In the genomic region with DNA sequence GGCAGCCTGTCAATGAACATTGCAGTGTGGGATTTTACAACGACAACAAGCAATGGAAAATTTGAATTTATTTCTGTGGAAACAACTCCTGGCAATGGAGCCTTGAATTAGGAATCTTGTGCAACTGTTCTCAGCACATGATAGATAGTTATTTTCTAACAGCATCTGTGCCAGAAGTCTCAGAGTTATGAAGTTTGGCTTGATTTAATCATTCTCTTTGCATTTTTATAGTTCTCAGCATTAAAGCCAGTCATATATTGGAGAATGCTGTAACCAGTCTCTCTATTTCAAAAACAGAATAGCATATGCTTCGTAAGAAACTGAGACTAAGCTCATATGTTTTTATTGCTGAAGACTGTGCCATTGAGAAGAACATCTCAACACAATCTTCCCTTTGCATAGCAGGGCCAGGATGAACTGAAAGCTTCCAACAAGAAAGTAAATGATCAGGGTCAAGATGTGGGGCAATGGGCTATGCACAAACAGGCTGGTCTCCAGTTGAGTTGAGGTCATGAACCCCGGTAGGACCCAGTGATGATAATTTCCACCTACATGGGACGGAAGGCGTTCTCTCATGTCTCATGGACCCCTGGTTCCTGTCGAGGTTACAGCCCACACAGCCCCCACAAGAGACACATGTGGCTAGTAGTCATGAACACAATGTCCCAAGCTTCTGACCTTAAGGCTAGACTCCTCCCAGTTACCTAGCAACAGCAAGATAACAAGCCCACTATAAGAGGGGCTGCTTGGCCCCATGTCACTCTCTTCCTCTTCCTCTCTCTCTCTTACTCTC, we compare ENCODE assay signal across 23 mouse cellular contexts.
DNase-seq lines count a peak whose midpoint lies in the region; ATAC-seq and TF ChIP-seq lines count a peak whose summit lies in the region.
"Had no signal": no experiment of that assay in that cellular context is flagged by ENCODE, and none has a peak within 500 bp of the region (broad histone marks: within the 10 kb centered on the region; RNA-seq: fewer than 3 reads in every experiment).

No protein-coding gene starts in this region.

- H3K27me3 ChIP-seq in forebrain, embryonic 13.5 days = no peaks in the 10 kb centered on the region
- no peaks in the 10 kb centered on the region for H3K27me3 ChIP-seq in forebrain, embryonic 11.5 days (ENCODE audit: control insufficient read depth, insufficient read depth, low read length)
- no peaks in the 10 kb centered on the region for H3K27me3 ChIP-seq in limb, embryonic 15.5 days
- no peaks in the 10 kb centered on the region for H3K27me3 ChIP-seq in limb, embryonic 10.5 days (ENCODE audit: low read depth, poor library complexity, severe bottlenecking)
- H3K27me3 ChIP-seq: embryonic facial prominence, embryonic 15.5 days; heart, embryonic 13.5 days; hindbrain, embryonic 12.5 days; limb, embryonic 12.5 days; liver, embryonic 12.5 days; neural tube, embryonic 15.5 days had no signal

- intact Hi-C loops in gastrocnemius, adult 2 months (cut with DNase I) = no loop called here

- no peaks in the 10 kb centered on the region for H3K36me3 ChIP-seq in forebrain, embryonic 13.5 days (ENCODE audit: poor library complexity, severe bottlenecking)
- no peaks in the 10 kb centered on the region for H3K36me3 ChIP-seq in forebrain, embryonic 11.5 days (ENCODE audit: control insufficient read depth, insufficient read depth, low read length)
- no peaks in the 10 kb centered on the region for H3K36me3 ChIP-seq in limb, embryonic 15.5 days
- no peaks in the 10 kb centered on the region for H3K36me3 ChIP-seq in limb, embryonic 10.5 days
- H3K36me3 ChIP-seq: embryonic facial prominence, embryonic 15.5 days; heart, embryonic 13.5 days; hindbrain, embryonic 12.5 days; limb, embryonic 12.5 days; liver, embryonic 12.5 days; midbrain, embryonic 10.5 days; neural tube, embryonic 15.5 days had no signal

- H3K9ac ChIP-seq in forebrain, embryonic 13.5 days = no peak overlapping the region
- no peak overlapping the region for H3K9ac ChIP-seq in forebrain, embryonic 11.5 days (ENCODE audit: low read length)
- H3K9ac ChIP-seq in limb, embryonic 15.5 days = no peak overlapping the region
- H3K9ac ChIP-seq: embryonic facial prominence, embryonic 15.5 days; heart, embryonic 13.5 days; hindbrain, embryonic 12.5 days; limb, embryonic 12.5 days; liver, embryonic 12.5 days; neural tube, embryonic 15.5 days had no signal

- no peak for TF ChIP-seq CTCF in gastrocnemius, adult 2 months (IDR thresholded peaks at IDR 0.05)

- no peak for DNase-seq in forebrain, embryonic 11.5 days (ENCODE audit: low spot score)
- DNase-seq in gastrocnemius, adult 2 months = no peak
- DNase-seq in gastrocnemius, adult 8-10 months (ENCODE audit: low spot score in 2 of 2) = no peak
- DNase-seq in limb, embryonic 10.5 days (ENCODE audit: low spot score) = no peak
- peak; percentile 46 for DNase-seq in brain, adult 2 months (ENCODE audit: low read depth, low spot score)
- DNase-seq in cerebellum, adult 9-10 months = no peak
- DNase-seq: adrenal gland, postnatal 14 days; cerebellum, adult 9-11 months; heart, postnatal 14 days; layer of hippocampus, postnatal 36 days; lung, adult 2 months had no signal

- H3K27ac ChIP-seq in forebrain, embryonic 13.5 days = no peak overlapping the region
- no peak overlapping the region for H3K27ac ChIP-seq in forebrain, embryonic 11.5 days (ENCODE audit: low read depth, low read length)
- H3K27ac ChIP-seq in gastrocnemius, adult 2 months = peak overlapping the region; percentile 69
- peak overlapping the region; percentile 24; the same call in 1 of the 2 replicates for H3K27ac ChIP-seq in limb, embryonic 15.5 days
- H3K27ac ChIP-seq in limb, embryonic 10.5 days = no peak overlapping the region
- H3K27ac ChIP-seq: embryonic facial prominence, embryonic 15.5 days; heart, embryonic 13.5 days; hindbrain, embryonic 12.5 days; layer of hippocampus, adult 2 months; limb, embryonic 12.5 days; liver, embryonic 12.5 days; midbrain, embryonic 10.5 days; neural tube, embryonic 15.5 days; stomach, postnatal 0 days had no signal

- 0 out of 2 replicates have a peak, but pooled peaks cover 5% of the 10 kb centered on the region for H3K9me3 ChIP-seq in forebrain, embryonic 13.5 days (replicated peaks)
- H3K9me3 ChIP-seq in forebrain, embryonic 11.5 days (ENCODE audit: control insufficient read depth, low read length) = no peaks in the 10 kb centered on the region; the same call in 1 of the 2 replicates
- no peaks in the 10 kb centered on the region for H3K9me3 ChIP-seq in limb, embryonic 15.5 days
- H3K9me3 ChIP-seq in limb, embryonic 10.5 days (replicated peaks) = no peaks in the 10 kb centered on the region
- H3K9me3 ChIP-seq: liver, embryonic 12.5 days; neural tube, embryonic 15.5 days had no signal

- H3K4me2 ChIP-seq in forebrain, embryonic 13.5 days = no peak overlapping the region
- no peak overlapping the region for H3K4me2 ChIP-seq in forebrain, embryonic 11.5 days (ENCODE audit: low read depth, low read length, severe bottlenecking)
- H3K4me2 ChIP-seq in limb, embryonic 15.5 days = no peak overlapping the region
- H3K4me2 ChIP-seq: embryonic facial prominence, embryonic 15.5 days; heart, embryonic 13.5 days; hindbrain, embryonic 12.5 days; limb, embryonic 12.5 days; liver, embryonic 12.5 days; neural tube, embryonic 15.5 days had no signal

- H3K4me1 ChIP-seq in forebrain, embryonic 13.5 days = peaks cover 2% of the 10 kb centered on the region; the same call in 1 of the 2 replicates
- H3K4me1 ChIP-seq in forebrain, embryonic 11.5 days (replicated peaks; ENCODE audit: control insufficient read depth, insufficient read depth, low read length) = no peaks in the 10 kb centered on the region
- H3K4me1 ChIP-seq in limb, embryonic 15.5 days = no peaks in the 10 kb centered on the region
- H3K4me1 ChIP-seq in limb, embryonic 10.5 days = peaks cover 2% of the 10 kb centered on the region; the same call in 1 of the 2 replicates
- H3K4me1 ChIP-seq: embryonic facial prominence, embryonic 15.5 days; limb, embryonic 12.5 days; liver, embryonic 12.5 days; neural tube, embryonic 15.5 days had no signal

- no peak overlapping the region for H3K4me3 ChIP-seq in forebrain, embryonic 13.5 days
- no peak overlapping the region for H3K4me3 ChIP-seq in forebrain, embryonic 11.5 days (ENCODE audit: low read depth, low read length)
- H3K4me3 ChIP-seq in gastrocnemius, adult 2 months = no peak overlapping the region
- no peak overlapping the region for H3K4me3 ChIP-seq in limb, embryonic 15.5 days
- no peak overlapping the region for H3K4me3 ChIP-seq in limb, embryonic 10.5 days
- H3K4me3 ChIP-seq: embryonic facial prominence, embryonic 15.5 days; heart, embryonic 13.5 days; hindbrain, embryonic 12.5 days; layer of hippocampus, adult 2 months; limb, embryonic 12.5 days; liver, embryonic 12.5 days; midbrain, embryonic 10.5 days; neural tube, embryonic 15.5 days had no signal

- WGBS in forebrain, embryonic 13.5 days = 90% methylated on average over 6 of the region's 6 CpGs
- 86% methylated on average over 6 of the region's 6 CpGs for WGBS in forebrain, embryonic 11.5 days
- 80% methylated on average over 6 of the region's 6 CpGs for WGBS in limb, embryonic 15.5 days
- WGBS in limb, embryonic 10.5 days = 88% methylated on average over 6 of the region's 6 CpGs

- peak; percentile 57; the same call in 1 of the 2 replicates for ATAC-seq in forebrain, embryonic 13.5 days
- no peak for ATAC-seq in forebrain, embryonic 11.5 days (replicated peaks; ENCODE audit: low FRiP score)
- ATAC-seq in limb, embryonic 15.5 days (ENCODE audit: insufficient number of reproducible peaks, low FRiP score, low TSS enrichment, low read depth) = no peak
- ATAC-seq: intestine, postnatal 0 days; liver, embryonic 12.5 days had no signal

Comparison
In these comparisons a context has a peak if more than half of its experiments do, and no peak if none do; other contexts are left out.
1. H3K27ac ChIP-seq: peak in gastrocnemius, adult 2 months (single experiment) and limb, embryonic 15.5 days (single experiment); none in forebrain, embryonic 13.5 days (single experiment), forebrain, embryonic 11.5 days (single experiment) and limb, embryonic 10.5 days (single experiment).